Mouse (Mus musculus) layer of hippocampus, postnatal 10 days (tissue): Measurements from ENCODE around the gene Cltb. TPM values are rescaled to one million over a fixed set of nuclear protein-coding genes. Genes with fewer than 3 reads are reported as not detected.
A peak's percentile ranks its signal among the peaks of the same experiment; 100 is the strongest.

Source experiments
- DNase-seq, 2 experiments: peaks; one replicate each; pipeline ENCODE4 v3.0.0; 2021; ENCODE audit warnings: low spot score in 2 of 2
- total RNA-seq, 2 experiments: library from RNA; stranded (reverse); gene quantifications; 2 replicates each; pipeline ENCODE4 v1.2.3; 2021

The Cltb gene
- total RNA-seq, 2 experiments from 2014 or later = 308 to 332 TPM

DNA sequence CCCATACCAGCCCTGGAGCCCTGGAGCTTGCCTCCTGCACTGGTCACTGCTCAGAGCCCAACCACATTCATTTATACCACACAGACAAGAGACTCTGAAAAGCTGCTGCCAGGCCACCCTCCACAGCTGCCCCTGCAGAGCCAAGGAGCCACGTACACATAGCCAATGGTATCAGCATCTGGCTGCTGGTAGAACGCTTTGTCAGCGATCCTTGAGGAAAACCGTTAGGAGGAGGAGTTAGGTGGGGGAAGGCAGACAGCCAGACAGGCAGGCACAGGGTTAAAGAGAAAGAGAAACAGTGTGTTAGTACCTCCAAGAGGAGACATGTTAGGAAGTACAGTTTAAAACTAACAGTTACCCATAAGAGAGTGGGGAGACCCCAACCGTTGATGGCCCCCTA is 14.3 kb downstream of the Cltb start:
- DNase-seq = no peak

DNA sequence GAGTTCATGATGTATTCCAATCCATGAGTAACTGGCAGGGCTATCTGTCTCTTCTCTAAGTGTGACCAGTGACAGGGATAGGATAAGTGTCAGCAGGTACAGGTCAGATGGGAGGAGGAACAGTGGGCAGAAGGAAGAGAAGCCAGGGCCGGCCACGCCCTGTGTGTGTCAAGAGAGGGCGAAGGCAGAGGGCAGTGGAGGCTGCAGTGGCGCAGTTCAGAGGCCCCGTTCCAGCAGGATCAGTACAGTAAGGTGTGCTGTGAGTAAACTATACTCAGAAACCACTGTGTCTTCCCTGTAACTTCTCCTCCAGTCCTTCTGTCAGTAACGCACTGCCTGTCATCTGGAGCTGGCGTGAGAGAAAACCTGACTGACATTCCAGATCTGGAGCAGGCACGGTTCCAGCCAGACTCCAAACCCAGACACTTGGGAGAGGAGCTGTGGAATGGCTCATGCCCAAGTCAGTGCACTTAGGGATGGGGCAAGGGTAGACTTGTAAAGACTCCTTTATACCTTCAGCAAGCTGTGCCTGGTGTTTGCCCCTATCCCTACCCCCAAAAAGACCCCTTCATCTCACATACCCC is 14.9 kb downstream of the Cltb start:
- DNase-seq = no peak

DNA sequence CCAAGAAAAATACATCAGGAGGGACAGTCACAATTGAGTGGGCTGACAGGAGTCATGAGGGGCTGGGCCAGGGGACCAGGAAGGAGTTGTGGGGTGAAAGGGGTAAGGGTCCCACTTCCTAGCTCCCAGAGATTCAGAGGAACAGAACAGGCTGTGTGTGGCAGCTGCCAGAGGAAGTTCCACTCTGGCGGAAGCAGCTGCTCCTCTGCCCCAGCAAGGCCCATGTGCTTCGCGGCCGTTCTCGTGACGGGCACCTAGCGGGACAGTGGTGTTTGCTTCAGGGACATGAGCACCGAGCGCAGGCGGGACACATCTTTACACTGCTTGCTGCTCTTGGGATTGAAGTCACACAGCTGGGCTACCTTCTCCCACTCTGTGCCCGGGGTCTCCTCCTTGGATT is 17.5 kb downstream of the Cltb start:
- no peak for DNase-seq

DNA sequence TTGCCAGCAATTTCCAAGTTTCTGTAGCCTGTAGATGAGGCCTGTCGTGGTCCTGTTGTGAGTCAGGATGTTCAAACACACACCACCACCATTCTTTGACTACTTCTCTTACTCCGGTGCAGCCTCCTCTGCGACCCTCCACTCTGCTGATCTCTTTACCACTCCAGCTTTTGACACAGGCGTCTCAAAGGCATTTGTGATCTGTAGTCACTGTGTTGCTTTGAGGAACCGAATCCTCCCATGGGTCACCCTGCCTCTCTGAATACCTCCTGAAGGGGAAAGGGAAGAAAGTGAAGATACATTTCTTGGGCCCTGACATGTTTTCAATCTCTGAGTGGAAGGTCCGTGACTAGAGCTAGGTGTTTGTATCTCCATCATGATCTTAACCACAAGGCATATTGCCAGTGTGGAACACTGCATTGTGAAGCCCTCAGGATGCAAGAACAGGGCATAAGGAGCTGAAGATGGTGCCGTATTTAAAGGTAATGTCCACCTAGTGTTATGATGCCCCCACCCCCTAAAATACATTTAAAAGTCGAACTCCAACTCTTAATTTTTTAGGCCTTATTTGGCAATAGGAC is 19.3 kb downstream of the Cltb start:
- DNase-seq = no peak

DNA sequence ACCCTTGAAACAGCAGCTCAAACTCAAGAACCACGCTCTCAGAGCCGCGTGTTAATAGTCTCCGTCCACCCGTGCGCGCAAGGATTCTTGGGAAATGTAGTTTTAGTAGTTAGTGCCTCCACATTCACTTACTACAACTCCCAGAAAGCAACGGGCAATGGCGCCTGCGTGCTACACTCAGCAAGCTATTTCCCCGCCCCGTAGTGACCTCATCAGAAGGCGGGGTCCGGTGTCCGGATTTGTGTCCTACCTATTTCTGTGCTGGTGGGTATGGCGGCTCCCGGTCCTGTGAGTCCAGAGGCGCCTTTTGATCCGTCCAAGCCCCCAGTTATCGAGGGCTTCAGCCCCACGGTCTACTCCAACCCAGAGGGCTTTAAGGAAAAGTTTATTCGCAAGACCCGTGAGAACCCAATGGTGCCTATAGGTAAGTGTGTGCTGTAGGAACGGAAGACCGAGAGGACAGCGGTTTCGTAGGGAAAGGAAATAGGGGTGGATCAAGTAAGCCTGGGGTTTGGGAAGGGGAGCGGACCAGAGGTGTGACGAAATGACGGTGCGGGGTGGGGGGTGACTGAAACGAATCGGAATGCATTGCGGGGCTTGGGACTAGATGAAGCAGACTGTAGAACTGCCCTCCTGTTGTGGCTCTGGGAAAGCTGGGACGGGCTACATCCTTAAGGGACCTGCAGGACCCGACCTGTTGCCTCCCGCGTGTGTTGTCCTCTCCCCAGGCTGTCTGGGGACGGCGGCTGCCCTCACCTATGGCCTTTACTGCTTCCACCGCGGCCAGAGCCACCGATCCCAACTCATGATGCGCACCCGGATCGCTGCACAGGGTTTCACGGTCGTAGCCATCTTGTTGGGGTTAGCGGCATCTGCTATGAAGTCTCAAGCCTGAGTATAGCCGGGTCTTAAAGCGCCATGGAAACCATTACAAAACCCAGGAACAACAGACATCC is 20.9 kb downstream of the Cltb start, which contains the start of the genes Nop16 and Higd2a:
Gene Nop16, minus strand, starts transcription at position 95 of the 956 bp plus-strand sequence.
Gene Higd2a, plus strand, starts transcription at position 212 of the 956 bp plus-strand sequence.
- DNase-seq = peak; percentile 94

DNA sequence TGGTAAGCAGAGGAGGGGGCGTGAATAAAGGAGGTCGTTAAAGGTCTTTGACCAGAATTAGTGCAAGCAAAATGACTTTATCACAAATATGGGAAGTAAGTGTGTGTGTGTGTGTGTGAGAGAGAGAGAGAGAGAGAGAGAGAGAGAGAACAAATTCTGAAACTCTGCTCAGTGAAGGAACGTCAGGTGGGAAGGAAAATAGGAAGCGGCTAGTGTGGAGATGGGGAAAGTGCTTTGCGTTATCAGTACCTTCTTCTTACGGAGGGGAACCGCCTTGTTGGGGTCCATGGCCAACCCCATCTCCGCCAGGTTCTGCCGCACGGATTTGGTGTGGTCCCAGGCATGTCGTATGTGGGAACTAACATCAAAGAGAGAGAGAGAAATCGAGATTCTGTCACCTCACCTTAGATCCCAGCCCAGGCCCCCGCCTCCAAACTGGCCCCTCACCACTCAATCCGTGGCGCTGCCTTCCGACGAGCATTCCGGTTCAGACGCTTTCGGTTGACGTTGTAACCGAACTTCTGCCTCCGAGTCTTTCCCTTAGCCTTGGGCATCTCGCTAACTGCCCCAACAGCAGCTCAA is 21.6 kb downstream of the Cltb start:
- no peak for DNase-seq

DNA sequence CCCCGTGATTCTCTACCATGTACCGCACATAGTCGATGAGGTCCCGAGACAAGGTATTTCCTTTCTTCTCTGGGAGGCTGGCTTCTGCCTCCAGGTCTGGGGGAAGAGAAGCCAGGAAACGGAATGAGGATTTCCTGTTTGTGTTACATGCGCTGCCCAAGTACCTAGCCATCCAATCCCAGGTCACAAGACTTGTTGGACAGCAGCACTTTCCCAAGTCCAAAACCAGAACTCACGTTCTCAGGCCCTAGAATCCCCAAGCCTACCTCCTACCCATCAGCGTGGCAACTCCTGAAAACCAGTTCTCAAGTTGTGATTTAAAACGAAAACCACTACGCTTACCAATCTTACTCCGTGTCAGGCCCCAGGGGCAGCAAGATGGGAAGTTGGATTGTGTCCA is 25.3 kb downstream of the Cltb start:
- no peak for DNase-seq

DNA sequence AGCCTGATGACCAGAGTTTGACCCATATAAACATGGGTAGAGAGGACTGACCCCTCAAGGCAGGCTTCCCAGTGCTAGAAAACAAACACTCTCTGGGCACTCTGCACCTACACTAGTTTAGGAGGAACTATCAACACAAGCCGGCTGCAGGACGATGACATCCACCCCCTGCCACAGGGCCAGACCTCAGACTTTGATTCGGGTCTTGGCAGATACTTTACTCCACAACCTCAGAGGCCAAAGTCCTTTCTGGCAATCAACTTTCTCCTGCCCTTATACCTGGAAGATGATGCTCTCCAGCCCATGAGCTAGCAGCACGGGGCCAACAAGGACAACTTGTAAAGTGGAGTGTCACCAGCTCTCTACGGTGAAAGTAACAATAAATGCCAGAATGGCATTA is 28.3 kb downstream of the Cltb start:
- DNase-seq = no peak

DNA sequence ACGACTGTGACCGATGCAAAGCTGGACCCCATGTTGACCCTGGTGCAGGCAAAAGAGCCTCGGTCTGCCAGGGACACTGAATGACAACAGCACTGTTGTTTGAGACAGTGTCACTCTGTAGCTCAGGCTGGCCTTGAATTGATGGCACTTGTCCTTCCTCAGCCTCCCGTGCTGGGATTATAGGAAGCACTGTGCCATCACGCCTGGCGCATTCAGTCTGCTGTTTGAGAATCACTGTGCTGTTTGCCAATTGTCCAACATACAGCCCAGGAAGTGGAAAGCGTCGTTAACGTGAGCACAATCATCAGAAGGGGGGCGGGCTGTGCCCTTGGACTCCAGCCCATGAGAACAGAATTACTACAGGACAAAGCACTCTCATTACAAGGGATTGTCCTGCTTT is 29.0 kb downstream of the Cltb start:
- no peak for DNase-seq

DNA sequence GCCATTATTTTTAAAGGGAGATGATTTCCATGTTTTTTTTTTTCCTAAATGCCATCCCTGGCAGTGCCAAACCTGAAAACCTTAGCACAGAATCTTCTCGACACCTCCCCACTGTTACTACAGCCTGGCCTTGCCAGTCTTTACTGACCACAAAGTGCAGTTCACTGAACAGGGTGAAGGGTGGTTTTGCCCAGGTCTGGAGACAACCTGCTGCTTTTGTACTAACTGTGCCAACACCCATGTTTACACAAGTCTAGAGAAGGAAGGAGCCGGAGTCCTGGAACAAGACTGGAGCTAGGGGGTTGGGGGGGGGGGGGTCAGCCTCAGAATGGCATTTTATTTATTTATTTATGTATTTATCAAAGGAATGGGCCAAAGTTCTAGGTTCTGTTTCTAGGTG is 29.8 kb downstream of the Cltb start:
- no peak for DNase-seq

DNA sequence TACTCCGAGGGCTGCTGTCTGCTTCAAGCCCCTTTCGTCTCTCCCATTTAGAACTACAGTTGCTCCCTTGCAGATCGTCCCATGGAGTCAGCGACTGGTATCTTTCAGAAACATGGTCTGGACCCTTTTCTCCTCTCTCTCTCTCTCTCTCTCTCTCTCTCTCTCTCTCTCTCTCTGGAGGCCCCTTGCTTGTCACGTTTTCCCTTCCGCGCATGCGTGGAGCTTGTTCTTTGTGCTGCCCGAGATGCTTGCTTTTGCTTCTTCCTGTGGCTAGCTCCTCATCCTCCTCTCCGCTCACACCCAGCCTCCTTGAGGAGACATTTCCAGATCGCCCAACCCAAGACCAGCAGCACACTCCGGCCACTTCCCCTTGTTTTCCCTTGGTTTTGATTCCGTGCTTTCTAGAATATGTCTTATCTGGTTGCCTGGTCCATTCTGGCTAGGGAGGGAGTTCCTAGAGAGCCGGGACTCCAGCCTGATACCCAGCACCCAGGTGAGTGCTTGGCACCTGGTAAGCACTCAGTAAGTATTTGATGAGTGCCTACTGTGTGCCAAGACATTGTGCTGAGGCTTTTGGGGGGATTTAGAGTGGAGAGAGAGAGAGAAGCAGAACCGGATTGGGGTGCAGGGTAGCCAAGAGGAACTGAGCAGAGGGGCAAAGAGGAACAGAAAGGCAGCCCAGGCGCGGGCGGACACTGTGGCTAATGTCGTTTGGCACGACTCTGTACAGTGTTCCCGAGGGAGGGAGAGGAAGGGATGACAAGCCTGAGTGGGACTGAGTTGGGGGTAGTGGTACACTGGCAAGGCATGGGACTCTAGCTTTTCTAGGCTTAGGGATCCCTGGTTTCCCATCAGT is 33.3 kb downstream of the Cltb start:
- no peak for DNase-seq

DNA sequence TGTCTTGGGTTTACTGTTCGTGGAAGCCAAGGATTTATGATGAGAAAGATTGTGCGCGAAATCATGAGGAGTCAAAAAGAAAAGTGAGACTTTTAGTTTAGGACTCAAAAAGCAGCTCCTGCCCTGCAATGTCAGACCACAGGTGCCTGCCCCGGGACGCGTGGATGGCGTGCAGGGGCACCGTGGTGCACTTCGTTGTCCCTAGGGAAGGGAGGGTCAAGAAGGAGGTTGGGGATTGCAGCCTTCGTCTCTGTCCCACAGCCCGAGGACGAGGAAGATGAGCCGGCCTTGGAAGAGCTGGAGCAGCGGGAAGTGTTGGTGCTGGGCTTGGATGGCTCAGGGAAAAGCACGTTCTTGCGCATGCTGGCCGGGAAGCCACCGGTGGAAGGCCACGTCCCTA is 35.7 kb downstream of the Cltb start:
- no peak for DNase-seq

DNA sequence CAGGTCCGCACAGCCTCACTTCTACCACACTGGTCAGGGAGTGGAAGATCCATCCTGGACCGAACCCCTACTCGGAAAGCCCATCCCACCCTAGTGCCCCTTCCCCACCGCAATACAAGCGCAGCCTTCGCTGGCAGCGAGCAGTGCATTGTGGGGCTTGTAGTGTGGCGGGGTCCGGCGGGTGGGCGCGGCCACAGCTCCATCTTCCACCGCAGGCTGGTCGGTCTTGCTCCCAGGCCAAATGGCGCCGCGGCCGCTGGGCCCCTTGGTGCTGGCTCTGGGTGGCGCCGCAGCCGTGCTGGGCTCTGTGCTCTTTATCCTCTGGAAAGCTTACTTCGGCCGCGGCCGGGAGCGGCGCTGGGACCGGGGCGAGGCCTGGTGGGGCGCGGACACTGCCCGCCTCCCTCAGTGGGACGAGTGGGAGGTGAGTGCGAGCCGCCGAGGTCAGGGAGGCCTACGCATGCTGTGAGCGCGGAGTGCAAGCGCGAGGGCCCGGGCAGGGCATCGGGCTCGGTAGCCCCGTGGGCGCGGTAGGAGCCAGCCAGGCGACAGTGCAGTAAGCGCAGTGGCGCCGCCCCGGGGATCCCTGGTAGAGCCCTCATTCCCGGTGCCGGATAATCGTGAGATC is 36.2 kb downstream of the Cltb start, which contains the start of gene Arl10:
Gene Arl10, plus strand, starts transcription at position 162 of the 628 bp plus-strand sequence.
- peak; percentile 75 to 84 for DNase-seq

DNA sequence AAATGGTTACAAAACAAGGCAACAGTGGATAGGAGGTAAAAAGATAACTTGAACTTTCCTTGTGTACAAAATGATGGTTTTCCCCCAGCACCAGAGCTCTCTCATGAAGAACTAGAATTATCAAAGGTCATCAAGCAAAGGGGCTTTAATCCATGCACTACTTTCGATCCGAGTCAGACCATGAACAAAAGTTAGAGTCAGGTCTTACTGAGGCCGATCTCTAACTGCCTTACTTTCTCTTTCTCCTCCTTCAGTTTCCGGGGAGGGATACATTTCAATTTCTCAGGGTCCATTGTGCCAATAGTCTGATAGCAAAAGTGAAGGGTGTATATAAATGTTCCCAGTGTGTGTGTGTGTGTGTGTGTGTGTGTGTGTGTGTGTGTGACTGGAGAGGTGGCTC is 38.5 kb downstream of the Cltb start:
- no peak for DNase-seq

DNA sequence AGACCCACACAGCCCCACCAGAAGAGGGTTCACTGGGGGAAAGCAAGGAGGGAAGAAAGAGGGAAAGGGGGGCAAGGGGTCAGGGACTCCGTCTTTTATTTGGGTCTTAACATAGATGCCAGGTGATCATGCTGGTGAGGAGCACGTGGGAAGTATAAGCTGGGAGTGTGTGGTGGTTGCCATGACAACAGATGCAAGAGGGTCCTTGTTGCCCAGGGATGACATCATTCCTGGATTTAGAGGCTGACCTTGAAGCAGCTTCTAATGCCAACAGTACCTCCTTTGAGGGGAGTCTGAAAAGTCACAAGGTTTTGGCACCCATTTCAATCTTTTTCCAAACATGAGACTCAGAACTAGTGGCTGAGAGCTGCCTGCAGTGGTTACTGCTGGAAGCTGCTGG is 39.5 kb downstream of the Cltb start:
- no peak for DNase-seq

DNA sequence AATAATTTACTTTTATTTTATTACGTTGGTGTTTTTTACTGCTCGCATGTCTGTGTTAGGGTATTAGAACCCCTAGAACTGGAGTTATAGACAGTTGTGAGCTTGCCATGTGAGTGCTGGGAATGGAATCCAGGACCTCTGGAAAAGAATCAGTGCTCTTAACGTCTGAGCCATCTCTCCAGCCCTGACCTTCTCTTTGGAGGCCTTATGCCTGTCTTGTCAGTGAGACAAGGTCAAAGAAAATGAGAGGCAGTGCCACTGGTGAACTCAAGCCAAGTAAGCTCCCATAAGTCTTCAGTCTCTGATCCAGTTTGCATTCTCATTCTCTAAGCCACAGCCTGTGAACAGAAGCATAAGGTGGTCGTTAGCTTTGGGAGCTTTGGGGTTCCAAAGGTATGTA is 40.4 kb downstream of the Cltb start:
- no peak for DNase-seq

DNA sequence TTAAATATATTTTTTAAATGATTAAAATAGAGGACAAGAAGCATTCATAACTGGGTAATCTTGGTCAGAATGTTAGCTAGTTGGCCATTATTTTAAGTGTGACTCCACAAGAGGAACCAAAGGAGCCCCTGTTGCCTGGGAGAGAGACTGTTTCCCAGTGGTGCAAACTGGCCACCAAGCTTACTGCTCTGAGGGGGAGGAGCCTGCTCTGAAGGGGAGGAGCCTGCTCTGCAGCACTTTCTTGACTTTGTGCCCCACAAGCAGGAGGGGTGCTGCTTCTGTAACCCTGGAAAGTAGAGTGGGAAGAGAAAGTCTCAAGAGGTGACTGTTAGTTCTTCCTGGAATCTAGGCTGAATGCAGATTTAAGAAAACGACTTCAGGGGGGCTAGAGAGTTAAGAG is 41.9 kb downstream of the Cltb start:
- no peak for DNase-seq

DNA sequence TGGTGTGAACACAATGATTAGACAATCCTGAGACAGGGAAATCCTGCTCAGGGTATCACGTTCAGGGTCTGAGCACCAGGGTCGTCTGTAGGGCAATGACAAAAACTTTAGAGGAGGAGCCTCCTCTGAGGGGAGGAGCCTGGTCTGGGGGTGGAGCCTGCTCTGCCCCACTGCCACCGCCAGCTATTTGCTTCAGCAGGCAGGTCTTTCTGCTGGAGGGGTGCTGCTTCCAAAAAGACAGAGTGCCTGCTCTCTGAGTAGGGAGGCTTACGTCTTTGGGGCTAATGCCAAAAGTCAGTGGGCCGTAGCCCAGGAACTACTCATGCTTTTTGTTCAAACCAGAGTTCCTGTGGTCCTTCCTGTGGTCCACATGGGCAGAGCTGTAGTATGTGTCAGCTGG is 42.8 kb downstream of the Cltb start:
- no peak for DNase-seq

DNA sequence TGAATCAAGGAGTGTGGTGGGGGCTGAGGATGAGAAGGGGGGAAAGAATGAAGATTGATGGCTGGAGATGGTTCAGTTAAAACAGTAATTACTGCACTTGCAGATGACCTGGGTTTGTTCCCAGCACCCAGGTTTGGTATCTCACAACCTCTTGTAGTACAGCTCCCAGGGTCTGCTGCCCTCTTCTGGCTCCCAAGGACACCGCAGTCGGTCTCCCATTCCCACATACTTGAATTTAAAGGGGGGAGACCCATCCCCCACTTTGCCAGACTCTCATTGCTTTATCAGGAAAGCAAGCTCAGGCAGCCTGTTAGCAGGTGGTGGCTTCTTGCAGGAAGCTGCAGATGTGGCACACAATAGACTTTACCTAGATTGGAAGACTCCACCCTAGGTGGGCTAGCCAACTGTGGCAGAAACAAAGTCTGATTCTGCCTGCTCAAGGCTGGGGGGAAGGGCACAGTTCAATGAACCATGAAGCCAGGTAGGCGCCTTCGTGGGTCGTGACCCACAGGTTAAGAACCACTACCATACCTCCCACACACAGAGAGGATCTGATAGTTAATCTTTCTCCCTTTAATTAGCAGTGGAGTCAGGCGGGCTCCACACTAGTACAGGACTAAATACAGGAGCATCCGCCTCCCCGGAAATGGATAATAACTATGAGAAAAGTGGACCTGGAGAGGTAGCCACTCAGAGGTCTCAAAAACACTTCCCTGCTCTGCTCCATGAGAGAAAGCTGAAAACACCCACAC is 45.4 kb downstream of the Cltb start:
- peak; percentile 61 to 74 for DNase-seq

DNA sequence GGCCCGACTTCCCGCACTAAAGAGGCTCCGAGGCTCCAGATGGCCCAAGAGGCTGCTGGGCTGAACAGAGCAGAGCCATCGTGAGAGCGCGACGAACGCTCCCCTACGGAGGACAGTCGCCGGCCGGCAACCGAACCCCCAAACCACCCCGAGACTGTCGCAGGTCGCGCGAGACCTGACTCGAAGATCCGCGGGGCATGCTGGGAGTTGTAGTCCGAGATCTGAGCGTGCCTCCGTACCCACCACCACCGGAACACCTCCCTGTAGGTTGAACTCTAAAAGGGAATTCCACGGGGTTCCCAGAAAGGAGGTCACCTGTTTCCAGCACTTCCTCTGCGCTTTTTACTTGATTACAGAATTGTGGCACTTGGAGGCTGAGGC is 46.0 kb downstream of the Cltb start, which contains the start of gene 4833439L19Rik:
Gene 4833439L19Rik, minus strand, starts transcription at position 235 of the 381 bp plus-strand sequence.
- DNase-seq = peak; percentile 95 to 96
